Mouse (Mus musculus) stomach, postnatal 0 days (tissue): ENCODE measurements around the gene Ern1.

Source experiments
- CTCF ChIP-seq: IDR thresholded peaks from 2 replicates; pipeline ENCODE4 v1.5.1; 2016; ENCODE audit warnings: antibody characterized with exemption, low read depth, mild to moderate bottlenecking, moderate library complexity
- EP300 ChIP-seq: optimal IDR thresholded peaks from 2 replicates; pipeline ENCODE3; 2016; ENCODE audit warnings: antibody characterized with exemption

- TF ChIP-seq EP300 (no peak), CTCF (no peak)
Observed at GRCm38 (mm10) chr11:106443646-106444045, 44.0 kb downstream of the Ern1 start.
